Mouse (Mus musculus) liver, adult 2 months (tissue): Measurements from ENCODE around the gene Galm. TPM values are rescaled to one million over a fixed set of nuclear protein-coding genes. Genes with fewer than 3 reads are reported as not detected.

ENCODE experiments used
- DNase-seq: peaks from one replicate; pipeline ENCODE4 v3.0.0-alpha.2; 2011; ENCODE audit warnings: low read depth, low spot score; ENCODE audit errors: extremely low read depth
- H3K27ac ChIP-seq: fragments of 200-500 bp; replicated peaks from 2 replicates; pipeline ENCODE4 v1.5.1; 2012; ENCODE audit warnings: low read depth, mild to moderate bottlenecking, control low read depth, inconsistent platforms, low read length; ENCODE audit not compliant: insufficient read depth
- H3K27me3 ChIP-seq: fragments of 200-500 bp; 2 replicates; pipeline ENCODE4 v1.6.1; 2012; ENCODE audit warnings: mild to moderate bottlenecking, moderate library complexity, low read length, inconsistent platforms; ENCODE audit not compliant: control insufficient read depth, insufficient read depth
- H3K36me3 ChIP-seq: fragments of 200-500 bp; 2 replicates; pipeline ENCODE4 v1.6.1; 2012; ENCODE audit warnings: low read length, inconsistent platforms; ENCODE audit not compliant: control insufficient read depth, insufficient read depth
- H3K4me1 ChIP-seq: fragments of 200-500 bp; 2 replicates; pipeline ENCODE4 v1.6.1; 2011; ENCODE audit warnings: low read length; ENCODE audit not compliant: control insufficient read depth, insufficient read depth
- H3K4me3 ChIP-seq: fragments of 200-500 bp; 2 replicates; pipeline ENCODE4 v1.5.1; 2011; ENCODE audit warnings: low read depth, mild to moderate bottlenecking, control low read depth, low read length, moderate library complexity; ENCODE audit not compliant: insufficient read depth
- H3K79me2 ChIP-seq: fragments of 200-500 bp; 2 replicates; pipeline ENCODE4 v1.6.1; 2012; ENCODE audit warnings: inconsistent platforms, mild to moderate bottlenecking, low read length, moderate library complexity; ENCODE audit not compliant: control insufficient read depth, insufficient read depth
- H3K9ac ChIP-seq: fragments of 200-500 bp; 2 replicates; pipeline ENCODE4 v1.6.1; 2012; ENCODE audit warnings: low read depth, mild to moderate bottlenecking, control low read depth, inconsistent platforms, low read length
- CTCF ChIP-seq: fragments of 200-500 bp; IDR thresholded peaks from 2 replicates; pipeline ENCODE4 v1.5.1; 2011; ENCODE audit warnings: low read depth, low read length, control low read depth
- POLR2A ChIP-seq: fragments of 200-500 bp; IDR thresholded peaks from 2 replicates; pipeline ENCODE4 v1.6.1; 2011; ENCODE audit warnings: low read length, control low read depth; ENCODE audit not compliant: insufficient read depth; ENCODE audit errors: extremely low read depth
- WGBS: fragments of 180-500 bp; shearing (Covaris S2); methylation state at CpG from one replicate; pipeline ENCODE4 v1.1.7; 2018; 5-methylcytosine and 5-hydroxymethylcytosine counted together
- polyA plus RNA-seq: library from polyadenylated mRNA; depleted of rRNA; stranded (reverse); fragments of >200 nt; gene quantifications from 2 replicates; pipeline ENCODE4 v1.2.3, GENCODE M21; 2012
- total RNA-seq: library from RNA; depleted of rRNA; stranded (reverse); fragments of >200 nt; gene quantifications from 2 replicates; pipeline ENCODE4 v1.2.3, GENCODE M21; 2014

The Galm gene
- total and polyA plus RNA-seq, 2 experiments = 68.6 to 81.2 TPM

GRCm38 (mm10) chr17:80121833-80122232 lies 5.4 kb upstream of the Galm start:
- DNase-seq = no peak
- TF ChIP-seq CTCF (no peak), POLR2A (no peak)
- Histone ChIP-seq H3K4me3 (no peak overlapping the region), H3K4me1 (no peaks in the 10 kb centered on the region; the same call in 1 of the 2 replicates), H3K36me3 (no peaks in the 10 kb centered on the region), H3K9ac (no peak overlapping the region), H3K79me2 (no peaks in the 10 kb centered on the region), H3K27ac (no peak overlapping the region), H3K27me3 (no peaks in the 10 kb centered on the region)
- 74% methylated on average over 1 of the region's 1 CpGs for WGBS

GRCm38 (mm10) chr17:80124985-80125750 lies 2.1 kb upstream of the Galm start:
- TF ChIP-seq POLR2A (no peak), CTCF (no peak)
- Histone ChIP-seq H3K36me3 (no peaks in the 10 kb centered on the region), H3K27ac (no peak overlapping the region), H3K9ac (no peak overlapping the region), H3K27me3 (no peaks in the 10 kb centered on the region), H3K4me3 (no peak overlapping the region), H3K79me2 (peaks cover 5% of the 10 kb centered on the region; the same call in 1 of the 2 replicates), H3K4me1 (peaks cover 8% of the 10 kb centered on the region)
- DNase-seq = no peak
- WGBS = 79% methylated on average over 5 of the region's 5 CpGs

DNA sequence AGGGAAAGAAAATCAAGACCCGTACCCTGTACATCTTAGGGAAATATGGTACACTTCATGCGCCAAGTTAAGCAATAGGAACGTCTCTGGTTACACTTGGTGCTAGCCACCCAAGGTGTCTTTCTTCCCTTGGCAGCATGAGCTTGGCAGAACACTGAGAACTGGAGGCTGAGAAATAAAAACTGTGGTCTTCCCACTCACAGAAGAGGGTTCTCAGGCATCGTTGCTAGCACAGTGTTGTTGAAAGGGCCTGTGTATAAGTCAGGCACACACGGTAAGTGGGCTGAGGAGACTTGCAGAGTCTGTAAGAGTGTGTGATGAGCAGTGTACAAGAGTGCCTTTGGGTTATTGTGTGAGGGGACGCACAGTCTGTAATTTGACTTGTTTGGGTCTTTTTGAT lies 1.1 kb upstream of the Galm start:
- 96% methylated on average over 6 of the region's 6 CpGs for WGBS
- peaks cover 12% of the 10 kb centered on the region for H3K4me1 ChIP-seq
- no peak for TF ChIP-seq CTCF
- no peak for TF ChIP-seq POLR2A
- no peaks in the 10 kb centered on the region for H3K36me3 ChIP-seq
- no peak overlapping the region for H3K27ac ChIP-seq
- no peak for DNase-seq
- no peak overlapping the region for H3K4me3 ChIP-seq
- no peaks in the 10 kb centered on the region for H3K27me3 ChIP-seq
- H3K79me2 ChIP-seq = peaks cover 5% of the 10 kb centered on the region; the same call in 1 of the 2 replicates
- H3K9ac ChIP-seq = no peak overlapping the region

GRCm38 (mm10) chr17:80128476-80128990 lies 1.3 kb downstream of the Galm start:
- Histone ChIP-seq H3K36me3 (no peaks in the 10 kb centered on the region), H3K9ac (peak overlapping the region; percentile 73), H3K27me3 (no peaks in the 10 kb centered on the region), H3K4me3 (peak overlapping the region; percentile 64), H3K4me1 (peaks cover 13% of the 10 kb centered on the region), H3K79me2 (peaks cover 5% of the 10 kb centered on the region; the same call in 1 of the 2 replicates), H3K27ac (peak overlapping the region; percentile 96)
- peak; percentile 71 for DNase-seq
- 27% methylated on average over 13 of the region's 13 CpGs for WGBS
- no peak for TF ChIP-seq POLR2A
- TF ChIP-seq CTCF = no peak

DNA sequence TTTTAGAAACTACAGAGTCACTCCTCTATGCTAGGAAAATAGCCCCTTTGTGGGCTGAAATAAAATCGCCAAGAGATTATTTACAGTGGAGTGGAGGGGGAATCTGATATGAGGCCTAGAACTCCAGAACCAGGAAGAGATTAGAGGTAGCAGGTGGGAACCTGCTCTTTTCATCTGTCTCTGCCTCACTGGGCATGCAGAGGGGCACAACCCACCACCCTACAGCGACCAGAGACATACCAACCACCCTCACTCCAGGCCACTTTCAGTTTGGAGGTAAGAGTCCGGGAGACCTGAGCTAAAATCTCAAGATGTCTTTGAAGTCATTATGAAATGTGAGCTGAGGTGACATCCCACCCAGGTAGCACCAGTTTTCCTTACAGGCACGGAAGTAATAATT lies 2.1 kb downstream of the Galm start:
- Histone ChIP-seq H3K79me2 (peaks cover 10% of the 10 kb centered on the region; the same call in 1 of the 2 replicates), H3K4me1 (peaks cover 13% of the 10 kb centered on the region), H3K4me3 (peak overlapping the region; percentile 17), H3K27ac (peak overlapping the region; percentile 91), H3K9ac (peak overlapping the region; percentile 73), H3K36me3 (no peaks in the 10 kb centered on the region), H3K27me3 (no peaks in the 10 kb centered on the region)
- no peak for TF ChIP-seq POLR2A
- no peak for TF ChIP-seq CTCF
- no peak for DNase-seq
- WGBS = 67% methylated on average over 4 of the region's 4 CpGs

DNA sequence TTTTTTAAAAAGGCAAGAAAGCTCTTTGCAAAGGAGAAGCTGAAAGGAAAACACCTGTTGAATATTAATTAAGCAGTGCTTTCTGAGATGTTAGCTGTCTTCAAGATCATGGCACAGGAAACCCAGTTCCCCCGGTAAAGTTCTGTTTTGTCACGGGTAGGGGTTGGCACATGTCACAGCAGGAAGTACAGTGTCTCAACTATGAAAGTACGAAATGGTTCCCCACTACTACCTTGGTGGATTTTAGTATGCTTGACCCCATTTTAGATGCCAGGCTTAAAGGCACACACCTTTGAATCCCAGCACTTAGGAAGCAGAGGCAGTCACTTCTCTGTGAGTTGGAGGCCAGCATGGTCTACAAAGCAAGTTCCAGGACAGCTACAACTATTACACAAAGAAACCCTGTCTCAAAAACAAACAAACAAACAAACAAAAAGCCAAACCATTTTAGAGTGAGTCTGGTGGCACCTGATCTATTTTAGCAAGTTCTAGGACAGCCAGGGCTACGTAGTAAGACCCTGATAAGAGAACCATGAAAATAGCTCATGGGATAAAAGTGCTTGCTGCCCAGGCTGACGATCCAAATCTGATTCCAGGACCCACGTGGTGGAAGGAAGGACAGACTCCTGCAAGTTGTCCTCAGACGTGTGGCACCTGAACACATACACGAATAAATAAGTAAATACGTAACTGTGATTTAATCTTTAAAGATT lies 3.6 kb downstream of the Galm start:
- Histone ChIP-seq H3K9ac (peak overlapping the region; percentile 2), H3K36me3 (no peaks in the 10 kb centered on the region), H3K27me3 (no peaks in the 10 kb centered on the region), H3K27ac (peak overlapping the region; percentile 65), H3K79me2 (peaks cover 18% of the 10 kb centered on the region; the same call in 1 of the 2 replicates), H3K4me3 (no peak overlapping the region), H3K4me1 (peaks cover 13% of the 10 kb centered on the region)
- TF ChIP-seq CTCF (no peak), POLR2A (no peak)
- DNase-seq = no peak
- 10% methylated on average over 9 of the region's 9 CpGs for WGBS
